Mouse (Mus musculus): ENCODE measurements around the gene Fnbp1l.

The Fnbp1l gene

GRCm38 (mm10) chr3:122528477-122528876, 91.0 kb downstream of the Fnbp1l start:
- in situ Hi-C loops (cut with MboI, MseI), result no loop called here

- in situ Hi-C loops (cut with MboI, MseI), result no loop called here
Observed at GRCm38 (mm10) chr3:122521294-122521693, 98.2 kb downstream of the Fnbp1l start.

GRCm38 (mm10) chr3:122520875-122521274, 98.6 kb downstream of the Fnbp1l start:
- in situ Hi-C loops (cut with MboI, MseI), result no loop called here

- in situ Hi-C loops (cut with MboI, MseI), result no loop called here
Observed at GRCm38 (mm10) chr3:122520365-122520764, 99.2 kb downstream of the Fnbp1l start.

- in situ Hi-C loops (cut with MboI, MseI), result loop anchor here (10.0 kb wide), 1 partner anchor 106 kb away; no protein-coding TSS in a partner anchor
Observed at GRCm38 (mm10) chr3:122519082-122519481, 100.4 kb downstream of the Fnbp1l start.

- in situ Hi-C loops (cut with MboI, MseI), result loop anchor here (10.0 kb wide), 1 partner anchor 107 kb away; no protein-coding TSS in a partner anchor
Observed at GRCm38 (mm10) chr3:122518231-122518736, 101.2 kb downstream of the Fnbp1l start.

GRCm38 (mm10) chr3:122517726-122518125, 101.8 kb downstream of the Fnbp1l start:
- in situ Hi-C loops (cut with MboI, MseI), result loop anchor here (10.0 kb wide), 1 partner anchor 107 kb away; no protein-coding TSS in a partner anchor

GRCm38 (mm10) chr3:122516327-122516695, 103.2 kb downstream of the Fnbp1l start:
- in situ Hi-C loops (cut with MboI, MseI), result loop anchor here (10.0 kb wide), 1 partner anchor 108 kb away; no protein-coding TSS in a partner anchor

- in situ Hi-C loops (cut with MboI, MseI), result loop anchor here (10.0 kb wide), 1 partner anchor 109 kb away; no protein-coding TSS in a partner anchor
Observed at GRCm38 (mm10) chr3:122515568-122516326, 103.8 kb downstream of the Fnbp1l start.

- in situ Hi-C loops (cut with MboI, MseI), result loop anchor here (10.0 kb wide), 1 partner anchor 112 kb away; no protein-coding TSS in a partner anchor
Observed at GRCm38 (mm10) chr3:122512725-122513375, 106.7 kb downstream of the Fnbp1l start.

GRCm38 (mm10) chr3:122511721-122512619, 107.5 kb downstream of the Fnbp1l start:
- in situ Hi-C loops (cut with MboI, MseI), result loop anchor here (10.0 kb wide), 1 partner anchor 113 kb away; no protein-coding TSS in a partner anchor

GRCm38 (mm10) chr3:122510932-122511331, 108.6 kb downstream of the Fnbp1l start:
- in situ Hi-C loops (cut with MboI, MseI), result loop anchor here (10.0 kb wide), 1 partner anchor 114 kb away; no protein-coding TSS in a partner anchor

GRCm38 (mm10) chr3:122510240-122510750, 109.2 kb downstream of the Fnbp1l start:
- in situ Hi-C loops (cut with MboI, MseI), result loop anchor here (10.0 kb wide), 1 partner anchor 115 kb away; no protein-coding TSS in a partner anchor

- in situ Hi-C loops (cut with MboI, MseI), result loop anchor here (10.0 kb wide), 1 partner anchor 115 kb away; no protein-coding TSS in a partner anchor
Observed at GRCm38 (mm10) chr3:122509534-122510239, 109.8 kb downstream of the Fnbp1l start.

- in situ Hi-C loops (cut with MboI, MseI), result no loop called here
Observed at GRCm38 (mm10) chr3:122509084-122509483, 110.4 kb downstream of the Fnbp1l start.

- in situ Hi-C loops (cut with MboI, MseI), result no loop called here
Observed at GRCm38 (mm10) chr3:122507826-122508225, 111.7 kb downstream of the Fnbp1l start.

GRCm38 (mm10) chr3:122506343-122506916, 113.1 kb downstream of the Fnbp1l start:
- in situ Hi-C loops (cut with MboI, MseI), result no loop called here

GRCm38 (mm10) chr3:122500929-122501328, 118.6 kb downstream of the Fnbp1l start:
- in situ Hi-C loops (cut with MboI, MseI), result no loop called here

- in situ Hi-C loops (cut with MboI, MseI), result no loop called here
Observed at GRCm38 (mm10) chr3:122499647-122500046, 119.9 kb downstream of the Fnbp1l start.

- in situ Hi-C loops (cut with MboI, MseI), result no loop called here
Observed at GRCm38 (mm10) chr3:122498528-122498927, 121.0 kb downstream of the Fnbp1l start.
